Mouse (Mus musculus): ENCODE data around the gene Engase. TPM values are rescaled to one million over a fixed set of nuclear protein-coding genes. Genes with fewer than 3 reads are reported as not detected.

Engase gene
- 8.7 TPM for polyA plus RNA-seq (2015; fragmentation: Illumina TruSeq; extraction: RNeasy Lipid Tissue Mini Kit (QIAGEN cat#74804); ENCODE audit: low read depth, low replicate concordance)

GRCm38 (mm10) chr11:118476396-118477373, at the start of gene Engase:
TSS of gene Engase (plus strand) at chr11:118476829.

GRCm38 (mm10) chr11:118427986-118428385, 48.6 kb upstream of the Engase start, which contains the start of gene C1qtnf1:
TSS of gene C1qtnf1 (plus strand) at chr11:118428203.

Other genes with a start within 250 kb of the Engase start
- 67.5 TPM for gene Cyth1, start 228.2 kb upstream of the Engase start, polyA plus RNA-seq (2015; fragmentation: Illumina TruSeq; extraction: RNeasy Lipid Tissue Mini Kit (QIAGEN cat#74804); ENCODE audit: low read depth, low replicate concordance)
- gene Usp36, start 186.6 kb upstream of the Engase start, polyA plus RNA-seq (2015; fragmentation: Illumina TruSeq; extraction: RNeasy Lipid Tissue Mini Kit (QIAGEN cat#74804); ENCODE audit: low read depth, low replicate concordance), result 16.7 TPM
- not detected for gene Cep295nl, start 134.3 kb upstream of the Engase start, polyA plus RNA-seq (2015; fragmentation: Illumina TruSeq; extraction: RNeasy Lipid Tissue Mini Kit (QIAGEN cat#74804); ENCODE audit: low read depth, low replicate concordance)
- gene Timp2, start 121.1 kb upstream of the Engase start, polyA plus RNA-seq (2015; fragmentation: Illumina TruSeq; extraction: RNeasy Lipid Tissue Mini Kit (QIAGEN cat#74804); ENCODE audit: low read depth, low replicate concordance), result 182 TPM
- gene Lgals3bp, start 74.7 kb upstream of the Engase start, polyA plus RNA-seq (2015; fragmentation: Illumina TruSeq; extraction: RNeasy Lipid Tissue Mini Kit (QIAGEN cat#74804); ENCODE audit: low read depth, low replicate concordance), result 19.4 TPM
- 35.2 TPM for gene Cant1, start 57.7 kb upstream of the Engase start, polyA plus RNA-seq (2015; fragmentation: Illumina TruSeq; extraction: RNeasy Lipid Tissue Mini Kit (QIAGEN cat#74804); ENCODE audit: low read depth, low replicate concordance)
- 3.7 TPM for gene C1qtnf1, start 48.6 kb upstream of the Engase start, polyA plus RNA-seq (2015; fragmentation: Illumina TruSeq; extraction: RNeasy Lipid Tissue Mini Kit (QIAGEN cat#74804); ENCODE audit: low read depth, low replicate concordance)

Measured in brain, adult 10 weeks (tissue).